Mouse (Mus musculus): ENCODE results near the gene Tbl3.
A peak's percentile ranks its signal among the peaks of the same experiment; 100 is the strongest.

Tbl3 gene

DNA sequence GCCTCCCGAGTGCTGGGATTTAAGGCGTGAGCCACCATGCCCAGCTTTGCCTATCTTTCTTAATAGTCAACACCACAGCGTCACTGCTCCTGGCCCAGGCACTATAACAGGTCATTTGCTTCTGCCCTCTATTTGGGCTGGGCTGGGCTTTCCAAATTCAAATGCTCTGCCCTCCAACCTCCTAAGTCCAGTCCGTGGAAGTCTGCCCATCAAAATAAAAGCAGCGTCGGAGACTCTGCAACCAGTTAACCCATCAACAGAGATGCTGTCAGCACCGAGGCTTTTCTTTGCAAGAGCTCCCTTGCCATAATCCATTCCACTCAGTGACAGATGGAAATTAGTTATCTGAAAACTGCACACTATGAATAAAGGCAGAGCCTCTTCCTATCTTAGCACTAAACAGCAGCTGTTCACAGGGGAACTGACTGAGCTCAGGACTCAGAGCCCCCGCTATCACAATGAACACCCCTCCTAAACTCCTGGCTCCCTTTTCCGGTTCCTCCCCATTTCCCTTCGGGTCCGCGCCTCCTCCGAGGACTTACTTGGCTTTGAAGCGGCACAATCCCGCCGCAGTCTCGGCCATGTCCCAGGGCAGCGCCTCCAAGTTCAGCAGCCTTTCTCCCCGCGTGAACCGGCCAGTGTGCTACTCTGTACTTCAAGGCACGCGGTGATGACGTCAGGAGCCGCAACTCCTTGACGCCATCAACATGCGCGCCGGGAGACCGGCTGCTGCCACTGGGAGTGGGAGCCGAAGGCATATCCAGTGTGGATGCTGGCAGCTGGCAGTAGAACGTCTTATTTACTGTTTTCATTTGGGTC is at the start of gene Tbl3:
Tbl3 (minus strand) TSS at position 679 of the 819 bp plus-strand sequence.
- DNase-seq (ENCODE audit: low spot score): peak; percentile 94

DNA sequence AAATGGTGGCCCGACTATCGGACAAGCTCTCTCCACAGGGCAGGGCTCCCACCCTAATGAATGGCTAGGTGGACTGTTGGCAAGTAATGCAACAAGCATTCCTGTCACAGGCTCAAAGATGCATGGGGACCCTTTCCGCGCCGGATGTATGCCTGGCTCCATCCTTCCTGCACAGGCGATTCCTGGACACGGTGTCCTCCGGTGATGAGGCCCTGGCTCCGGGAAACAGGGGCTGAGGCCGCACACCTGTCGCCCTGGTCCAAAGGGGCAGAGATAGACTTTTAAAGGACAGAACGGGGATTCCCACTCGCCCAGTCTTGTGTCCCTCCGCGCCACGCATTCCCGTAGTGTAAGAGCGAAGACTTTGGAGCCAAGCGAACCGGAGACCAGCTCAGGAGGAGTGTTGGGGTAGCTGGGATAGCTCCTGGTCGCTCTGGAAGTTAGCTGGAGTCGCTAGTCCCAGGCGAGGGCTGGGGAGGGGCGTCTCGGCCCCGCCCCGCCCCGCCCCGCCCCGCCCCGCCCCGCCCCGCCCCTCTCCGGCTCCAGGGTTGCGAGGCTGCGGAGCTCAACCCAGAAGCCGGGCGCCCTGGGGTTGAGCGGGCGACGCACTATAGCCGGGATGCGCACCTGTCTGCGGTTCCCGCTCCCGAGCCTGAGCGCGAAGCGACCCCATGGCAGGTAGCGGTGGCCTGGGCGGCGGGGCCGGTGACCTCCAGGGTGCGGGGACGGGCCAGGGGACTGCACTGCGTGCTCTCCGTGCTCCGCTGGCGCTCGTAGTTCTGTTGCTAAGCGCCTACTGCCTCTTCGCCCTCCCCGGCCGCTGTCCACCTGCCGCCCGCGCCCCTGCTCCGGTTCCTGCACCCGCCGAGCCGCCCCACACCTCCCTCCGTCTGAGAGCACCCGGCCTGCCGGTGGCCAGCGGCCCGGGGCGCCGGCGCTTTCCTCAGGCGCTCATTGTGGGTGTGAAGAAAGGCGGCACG is 45.2 kb upstream of the Tbl3 start, which contains the start of gene Hs3st6:
Hs3st6 (plus strand) TSS at position 574 of the 980 bp plus-strand sequence.
- no peak for DNase-seq (ENCODE audit: low spot score)

DNA sequence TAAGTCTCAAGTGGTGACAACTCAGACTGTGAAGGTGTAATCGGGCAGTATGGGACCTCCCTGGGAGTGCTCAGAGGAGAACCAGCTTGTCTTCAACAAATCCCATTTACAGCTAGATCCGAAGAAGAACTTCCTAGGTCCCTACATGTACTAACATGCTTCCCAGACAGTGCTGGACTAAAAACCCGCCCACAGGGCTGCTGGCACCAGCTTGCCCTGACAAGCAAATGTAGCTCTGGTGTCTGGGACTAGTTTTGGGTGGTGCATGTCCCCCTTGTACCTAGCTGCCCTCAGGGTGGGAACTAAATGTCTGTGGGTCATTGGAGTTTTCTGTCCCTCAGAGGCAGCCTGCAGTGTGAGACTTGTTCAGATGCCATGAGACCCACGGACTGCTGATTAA is 44.1 kb upstream of the Tbl3 start:
- no peak for DNase-seq (ENCODE audit: low spot score)

DNA sequence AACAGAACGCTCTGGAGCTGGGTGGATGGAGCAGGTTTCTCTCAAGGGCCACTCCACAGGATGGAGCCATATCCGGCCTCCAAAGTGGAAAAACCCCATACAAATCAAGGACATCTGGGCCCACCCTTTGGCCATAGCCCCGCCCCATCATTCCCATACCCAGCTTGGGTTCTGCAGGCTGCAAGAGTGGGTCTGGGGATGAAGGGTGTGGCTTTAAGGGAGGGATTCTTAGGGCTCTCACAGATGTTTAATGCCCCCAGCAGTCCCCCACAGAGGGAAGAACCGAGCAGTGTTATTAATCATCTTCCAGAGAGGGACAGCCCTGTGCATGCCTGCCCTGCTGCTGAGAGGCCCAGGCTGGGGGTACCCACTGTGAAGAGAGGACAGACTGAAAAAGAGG is 39.5 kb upstream of the Tbl3 start:
- DNase-seq (ENCODE audit: low spot score): no peak

DNA sequence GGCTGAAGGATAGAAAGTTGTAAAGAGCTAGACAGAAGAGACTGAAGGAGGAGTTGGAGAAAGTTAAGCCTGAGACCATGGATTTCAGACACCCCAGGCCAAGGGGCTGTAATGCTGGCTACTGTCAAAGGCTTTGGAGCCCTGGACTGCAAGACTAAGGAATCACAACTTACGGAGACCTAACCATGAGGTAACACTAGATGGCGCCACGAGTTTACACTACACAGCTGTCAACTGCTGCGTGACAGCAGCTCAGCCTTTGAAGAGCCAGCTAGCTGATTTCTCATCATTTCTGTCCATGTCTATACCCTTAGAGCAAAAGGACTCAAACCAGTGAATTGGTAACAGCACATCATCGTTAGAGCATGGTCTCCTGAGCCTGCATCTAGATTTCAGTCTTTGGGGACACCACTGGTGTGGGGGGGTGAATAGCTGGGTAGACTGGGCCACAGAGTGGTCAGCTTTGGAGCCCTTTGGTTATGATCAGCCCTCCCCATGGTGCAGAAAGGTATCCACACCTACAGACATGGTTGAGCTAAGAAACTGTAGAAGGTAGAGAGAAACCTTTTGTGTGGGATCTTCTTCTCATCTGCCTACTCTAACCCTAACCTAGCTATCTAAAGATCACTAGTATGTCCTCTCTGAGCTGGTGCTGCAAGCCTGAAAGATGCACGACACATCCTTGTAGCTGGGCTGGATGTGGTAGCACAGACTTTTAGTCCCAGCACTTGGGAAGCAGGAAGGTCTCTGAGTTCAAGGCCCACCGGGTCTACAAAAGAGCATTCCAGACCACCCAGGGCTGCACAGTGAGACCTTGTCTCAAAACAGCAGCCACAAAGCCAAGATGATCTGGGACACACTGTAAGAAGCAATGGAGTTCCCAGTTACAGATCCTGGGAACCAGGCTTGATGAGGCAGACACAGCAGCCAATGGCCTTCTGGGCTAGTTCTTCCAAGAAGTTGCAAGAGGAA is 38.4 kb upstream of the Tbl3 start:
- peak; percentile 83 for DNase-seq (ENCODE audit: low spot score)

DNA sequence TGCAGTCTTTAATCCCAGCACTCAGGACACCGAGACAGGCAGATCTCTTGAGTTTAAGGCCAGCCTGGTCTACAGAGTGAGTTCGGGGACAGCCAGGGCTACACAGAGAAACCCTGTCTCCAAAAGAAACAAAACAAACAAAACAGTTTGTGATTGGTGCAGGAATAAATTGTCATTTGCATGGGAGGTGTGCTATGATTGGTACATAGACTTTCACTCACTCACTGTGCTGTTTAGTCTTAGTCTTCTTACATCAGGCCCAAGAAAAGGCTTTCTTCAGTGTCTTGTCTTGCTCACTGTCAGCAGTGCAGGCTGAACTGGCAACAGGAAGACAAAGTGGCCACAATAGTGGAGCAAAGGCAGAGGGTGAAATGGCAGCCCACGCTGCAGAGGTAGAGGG is 36.9 kb upstream of the Tbl3 start:
- DNase-seq (ENCODE audit: low spot score): no peak

DNA sequence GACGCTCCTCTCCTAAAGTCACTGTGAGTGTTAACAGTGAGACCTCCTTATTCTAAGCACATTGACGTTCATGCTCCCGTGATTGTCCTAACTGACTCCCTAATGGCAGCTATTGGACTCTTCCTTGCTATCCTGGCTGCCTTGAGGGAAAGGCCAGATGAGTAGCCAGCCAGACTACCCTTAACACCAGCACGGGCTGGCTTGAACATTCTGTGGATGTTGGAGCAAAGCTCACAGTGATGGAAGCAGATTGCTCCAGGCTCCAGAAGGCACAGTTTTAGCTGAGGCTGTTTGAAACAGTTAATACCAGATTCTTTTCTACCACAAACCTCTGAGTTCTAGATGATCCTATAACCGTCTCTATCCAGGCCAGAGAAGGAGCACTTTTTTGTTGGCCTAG is 36.4 kb upstream of the Tbl3 start:
- no peak for DNase-seq (ENCODE audit: low spot score)

DNA sequence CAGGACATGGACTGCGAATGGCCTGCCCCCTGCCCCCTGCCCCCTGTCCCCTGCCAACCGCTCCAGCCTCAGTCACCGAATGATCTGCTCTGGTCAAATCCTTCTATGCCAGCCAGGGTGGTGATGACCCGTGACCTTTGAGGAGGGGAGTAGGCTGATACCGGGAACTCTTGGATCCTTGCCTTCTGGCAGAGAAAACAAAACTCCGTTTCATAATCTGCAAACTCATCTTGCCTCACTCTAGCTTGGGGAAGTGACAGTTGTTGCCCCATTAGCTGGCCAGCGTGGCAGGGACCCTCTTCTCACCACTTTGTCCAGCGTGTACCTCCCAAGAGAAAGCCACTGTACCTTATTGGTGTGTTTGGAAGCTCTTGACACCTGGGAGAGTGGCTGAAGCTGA is 34.8 kb upstream of the Tbl3 start:
- peak; percentile 34 for DNase-seq (ENCODE audit: low spot score)

DNA sequence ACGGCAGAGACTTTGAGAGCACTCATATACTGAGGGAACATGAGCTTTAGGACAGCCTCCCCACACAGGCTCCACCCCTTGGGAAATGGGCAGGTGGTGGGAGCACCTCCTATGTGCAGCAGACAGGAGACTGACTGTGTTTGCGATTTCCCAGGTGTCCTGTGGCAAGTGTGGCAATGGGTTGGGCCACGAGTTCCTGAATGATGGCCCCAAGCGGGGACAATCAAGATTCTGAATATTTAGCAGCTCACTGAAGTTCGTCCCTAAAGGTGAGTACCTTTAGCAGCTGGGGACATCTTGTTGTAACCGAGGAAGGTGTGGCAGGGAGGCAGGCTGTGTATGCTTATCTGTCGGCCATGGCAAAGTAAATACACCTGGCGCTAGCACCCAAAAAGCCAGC is 32.5 kb upstream of the Tbl3 start:
- DNase-seq (ENCODE audit: low spot score): no peak

DNA sequence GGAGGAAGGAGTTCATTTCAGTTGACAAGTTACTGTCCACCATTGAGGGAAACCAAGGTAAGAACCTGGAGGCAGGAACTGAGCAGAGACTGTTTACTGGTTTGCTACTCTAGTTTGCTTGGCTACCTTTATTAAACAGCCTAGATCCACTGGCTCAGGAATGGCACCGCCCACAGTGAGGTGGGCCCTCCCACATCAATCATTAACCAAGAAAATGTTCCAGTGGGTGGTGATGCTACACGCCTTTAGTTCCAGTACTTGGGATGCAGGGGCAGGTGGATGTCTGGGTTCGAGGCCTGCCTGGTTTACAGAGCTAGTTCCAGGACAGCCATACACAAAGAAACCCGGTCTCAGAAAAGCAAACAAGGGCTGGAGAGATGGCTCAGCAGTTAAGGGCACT is 30.8 kb upstream of the Tbl3 start:
- DNase-seq (ENCODE audit: low spot score): no peak

DNA sequence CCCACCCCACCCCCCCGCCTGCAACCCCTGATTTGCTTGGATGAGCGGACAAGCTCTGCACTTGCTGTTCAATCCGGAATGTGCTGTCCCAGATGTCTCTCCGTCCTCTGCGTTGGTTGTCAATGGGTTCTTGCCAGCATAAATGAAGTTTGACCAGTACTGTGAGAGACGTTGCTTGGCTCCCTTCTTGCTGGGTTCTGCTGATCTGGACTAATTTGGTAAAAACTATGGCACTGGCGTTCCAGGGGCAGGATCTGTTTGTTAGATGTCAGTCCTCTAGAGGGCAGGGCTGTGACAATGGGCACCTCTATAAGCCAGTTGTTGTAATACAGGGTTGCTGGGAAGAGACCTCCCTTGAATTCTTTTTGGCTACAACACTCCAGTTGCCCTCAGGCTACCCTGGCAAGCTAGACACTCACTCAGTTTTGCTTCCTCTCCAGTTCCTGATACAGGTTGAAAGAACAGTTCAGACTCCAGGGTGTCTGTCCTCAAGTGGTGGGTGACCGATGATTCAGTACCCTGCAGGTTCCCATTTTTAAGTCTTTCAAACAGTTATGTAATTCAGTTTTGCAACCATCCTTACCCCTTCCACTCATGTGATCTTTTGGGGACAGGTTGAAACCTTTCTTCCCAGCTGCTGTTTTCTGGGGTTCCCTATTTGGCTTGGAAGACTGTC is 29.8 kb upstream of the Tbl3 start:
- peak; percentile 53 for DNase-seq (ENCODE audit: low spot score)

DNA sequence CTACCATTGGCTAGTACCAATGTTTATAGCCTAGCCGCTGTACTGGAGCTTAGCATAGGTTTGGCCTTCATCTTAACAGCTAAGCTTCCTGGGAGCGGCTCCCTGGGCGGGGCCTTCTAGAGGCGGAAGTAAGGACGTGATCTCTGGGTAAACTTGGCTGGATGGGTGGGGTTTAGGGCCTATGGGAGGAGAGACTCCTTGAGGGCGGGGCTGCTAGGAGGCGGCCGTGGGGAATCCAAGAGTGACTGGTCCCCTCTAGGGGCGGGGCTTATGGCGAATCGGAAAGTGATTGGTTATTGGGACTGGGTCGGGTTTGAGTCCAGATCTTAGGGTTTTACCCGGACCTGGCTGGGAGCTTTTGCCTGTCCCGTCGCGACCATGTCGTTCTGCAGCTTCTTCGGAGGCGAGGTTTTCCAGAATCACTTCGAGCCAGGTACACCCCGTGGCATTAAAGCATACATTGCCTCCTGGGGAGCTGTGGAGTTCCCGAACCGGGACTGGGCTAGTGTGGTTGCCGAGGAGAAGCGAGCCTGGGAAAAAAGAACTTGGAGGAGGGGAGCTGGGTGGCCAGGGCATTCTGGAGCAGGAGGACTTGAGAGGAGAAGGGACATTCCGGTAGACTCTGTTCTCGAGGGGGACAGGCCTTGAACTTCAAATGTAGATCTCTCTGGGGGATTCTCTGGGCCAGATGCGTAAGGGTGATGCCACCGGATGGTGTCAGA is 29.0 kb upstream of the Tbl3 start, which contains the start of gene Msrb1:
Msrb1 (plus strand) TSS at position 313 of the 722 bp plus-strand sequence.
- DNase-seq (ENCODE audit: low spot score): peak; percentile 99

DNA sequence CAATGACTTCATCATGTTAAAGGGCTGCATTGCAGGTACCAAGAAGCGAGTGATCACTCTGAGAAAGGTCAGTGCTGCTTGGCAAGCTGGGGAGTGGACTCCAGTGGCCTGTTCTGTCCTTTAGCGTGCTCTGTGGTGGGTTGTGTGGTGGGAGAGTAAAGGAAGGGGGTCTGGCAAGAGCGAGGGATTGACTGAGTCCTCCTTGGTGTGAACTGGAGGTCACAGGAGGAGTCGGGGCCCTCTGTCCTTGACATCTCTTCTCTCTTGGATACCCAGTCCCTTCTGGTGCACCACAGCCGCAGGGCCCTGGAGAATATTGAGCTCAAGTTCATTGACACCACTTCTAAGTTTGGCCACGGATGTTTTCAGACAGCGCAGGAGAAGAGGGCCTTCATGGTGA is 28.0 kb upstream of the Tbl3 start:
- DNase-seq (ENCODE audit: low spot score): no peak

DNA sequence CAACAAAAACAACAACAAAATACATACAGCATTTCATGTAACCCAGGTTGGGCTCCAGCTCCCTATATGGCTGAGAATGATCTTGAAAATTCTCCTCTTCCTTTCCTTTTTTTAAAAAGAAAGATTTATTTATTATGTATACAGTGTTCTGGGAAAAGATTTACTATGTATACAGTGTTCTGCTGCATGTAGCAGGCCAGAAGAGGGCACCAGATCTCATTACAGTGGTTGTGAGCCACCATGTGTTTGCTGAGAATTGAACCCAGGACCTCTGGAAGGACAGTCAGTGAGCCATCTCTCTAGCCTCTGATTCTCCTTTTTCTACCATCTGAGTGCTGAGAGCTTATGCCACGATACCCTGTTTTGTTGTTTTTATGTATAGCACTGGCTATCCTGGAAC is 27.1 kb upstream of the Tbl3 start:
- DNase-seq (ENCODE audit: low spot score): no peak

DNA sequence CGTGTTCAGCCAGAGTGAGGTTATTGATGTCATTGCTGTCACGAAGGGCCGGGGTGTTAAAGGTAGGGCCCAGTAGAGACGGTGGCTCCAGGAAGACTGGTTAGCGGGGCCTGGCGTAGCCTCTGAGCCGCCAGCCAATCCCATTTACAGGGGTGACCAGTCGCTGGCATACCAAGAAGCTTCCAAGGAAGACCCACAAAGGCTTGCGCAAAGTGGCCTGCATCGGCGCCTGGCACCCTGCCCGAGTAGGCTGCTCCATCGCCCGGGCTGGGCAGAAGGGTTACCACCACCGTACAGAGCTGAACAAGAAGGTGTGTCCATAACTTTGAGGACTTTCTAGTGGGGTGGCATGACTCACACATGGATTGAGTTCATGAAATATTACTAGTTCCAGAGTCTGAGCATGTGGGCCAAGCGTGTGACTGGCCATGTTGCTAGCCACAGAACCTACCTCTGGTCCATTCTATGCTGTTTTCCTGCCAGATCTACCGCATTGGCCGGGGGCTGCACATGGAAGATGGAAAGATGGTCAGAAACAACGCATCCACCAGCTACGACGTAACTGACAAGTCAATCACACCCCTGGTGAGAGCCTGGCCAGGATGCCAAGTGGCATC is 26.1 kb upstream of the Tbl3 start:
- no peak for DNase-seq (ENCODE audit: low spot score)

DNA sequence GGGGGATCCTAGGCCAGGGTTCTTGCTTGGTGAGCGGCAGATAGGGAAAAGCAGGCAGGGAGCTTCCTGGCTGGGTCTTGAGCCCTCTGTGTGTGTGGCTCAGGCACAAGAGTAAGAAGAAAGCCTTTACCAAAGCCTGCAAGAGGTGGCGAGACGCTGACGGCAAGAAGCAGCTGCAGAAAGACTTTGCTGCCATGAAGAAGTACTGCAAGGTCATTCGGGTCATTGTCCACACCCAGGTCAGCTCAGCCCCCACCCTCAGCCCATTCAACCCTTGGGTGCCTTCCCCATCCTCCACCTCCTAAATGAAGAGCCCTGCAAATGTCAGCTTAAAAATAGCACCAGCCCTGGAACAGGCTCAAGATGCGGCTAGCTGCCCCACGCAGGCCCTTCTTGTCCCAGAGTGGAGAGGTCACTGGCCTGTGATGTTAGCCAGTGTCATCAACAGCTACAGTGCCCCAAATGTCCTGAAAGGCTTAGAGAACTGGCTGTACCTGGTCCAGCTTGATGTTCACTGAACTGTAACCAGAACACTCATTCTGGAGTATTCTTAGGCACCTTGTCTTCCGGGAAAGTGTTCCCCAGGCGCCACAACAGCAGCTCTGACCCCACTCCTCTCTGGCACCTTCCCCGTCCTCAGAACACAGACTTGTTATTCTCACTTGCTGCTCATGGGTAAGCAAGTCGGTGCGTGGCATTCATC is 24.9 kb upstream of the Tbl3 start:
- DNase-seq (ENCODE audit: low spot score): no peak

DNA sequence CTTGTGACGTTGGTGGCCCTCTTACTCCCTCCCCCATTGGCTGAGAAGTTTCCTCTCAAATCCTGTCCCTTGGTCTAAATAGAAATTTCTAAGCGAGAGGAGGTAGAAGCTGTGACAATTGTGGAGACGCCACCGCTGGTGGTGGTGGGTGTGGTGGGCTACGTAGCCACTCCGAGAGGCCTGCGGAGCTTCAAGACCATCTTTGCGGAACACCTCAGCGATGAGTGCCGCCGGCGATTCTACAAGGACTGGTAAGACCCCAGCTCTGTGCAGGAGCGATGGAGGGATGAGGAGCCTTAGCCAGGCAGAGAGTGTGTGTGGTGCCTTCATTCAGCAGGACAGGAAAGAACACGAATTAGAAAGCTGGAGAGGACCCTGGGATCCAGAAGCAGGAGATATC is 23.3 kb upstream of the Tbl3 start:
- DNase-seq (ENCODE audit: low spot score): no peak

DNA sequence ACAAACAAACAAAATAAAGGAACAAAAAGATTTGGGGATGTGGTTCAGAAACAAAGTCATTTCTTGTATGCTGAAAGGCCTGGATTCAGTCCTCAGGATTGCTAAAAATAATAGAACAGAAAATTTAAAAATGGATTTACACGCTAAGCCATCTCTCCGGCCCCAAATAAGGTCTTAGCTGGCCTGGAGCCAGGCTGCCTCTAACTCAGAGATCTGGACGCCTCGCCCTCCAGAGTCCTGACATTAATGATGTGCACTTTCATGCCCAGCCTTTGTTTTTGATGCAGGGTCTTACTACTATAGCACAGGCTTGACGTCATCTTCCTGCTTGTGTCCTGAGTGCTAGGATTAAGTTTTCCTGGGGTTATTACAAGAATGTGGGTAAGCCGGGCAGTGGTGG is 21.6 kb upstream of the Tbl3 start:
- no peak for DNase-seq (ENCODE audit: low spot score)

DNA sequence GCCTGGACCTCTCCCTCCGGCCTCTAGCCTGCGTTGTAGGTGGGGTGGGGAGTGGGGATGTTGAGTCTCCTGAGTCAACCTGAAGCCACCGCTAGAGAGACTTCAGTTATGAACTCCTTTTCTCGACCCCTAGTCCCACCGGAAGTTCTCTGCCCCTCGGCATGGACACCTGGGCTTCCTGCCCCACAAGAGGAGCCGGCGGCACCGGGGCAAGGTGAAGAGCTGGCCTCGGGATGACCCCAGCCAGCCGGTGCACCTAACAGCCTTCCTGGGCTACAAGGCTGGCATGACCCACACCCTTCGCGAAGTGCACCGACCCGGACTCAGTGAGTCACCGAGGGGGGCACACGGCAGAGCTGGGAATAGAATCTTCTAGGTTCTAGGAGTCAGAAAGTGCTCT is 20.7 kb upstream of the Tbl3 start:
- no peak for DNase-seq (ENCODE audit: low spot score)
